Mouse (Mus musculus): ENCODE results near the gene Rpl35a.
"Not testable (repeated sequence)": the region's sequence is repeated elsewhere in the genome, so short reads cannot be mapped to it uniquely, and the experiment has no call there.

The Rpl35a gene

DNA sequence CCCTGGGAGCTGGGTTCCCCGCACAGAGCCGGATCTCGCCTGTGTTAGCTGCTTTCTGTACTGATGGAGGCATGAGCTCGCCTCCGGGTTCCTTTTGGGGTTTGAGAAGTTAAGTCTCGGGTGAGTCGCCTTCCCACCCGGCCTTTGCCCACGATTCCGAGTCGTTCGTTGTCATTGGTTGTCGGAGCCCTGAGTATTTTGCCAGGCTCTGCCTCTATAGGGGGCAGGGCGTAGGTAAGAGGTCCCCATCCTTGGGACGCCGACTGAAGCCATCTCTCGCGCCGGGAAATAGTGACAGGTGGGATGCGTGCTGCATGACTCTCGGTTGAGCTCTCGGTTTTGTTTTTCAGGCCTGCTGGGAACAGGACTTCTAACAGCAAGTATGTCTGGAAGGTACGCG is 533 bp downstream of the Rpl35a start:
- no peak for DNase-seq

- DNase-seq = no peak
Measured at GRCm38 (mm10) chr16:33058033-33058432, 1.8 kb downstream of the Rpl35a start.

GRCm38 (mm10) chr16:33058656-33059055 is 2.4 kb downstream of the Rpl35a start:
- not testable (repeated sequence) for DNase-seq

GRCm38 (mm10) chr16:33059471-33059870 is 3.2 kb downstream of the Rpl35a start:
- no peak for DNase-seq

GRCm38 (mm10) chr16:33060926-33061325 is 4.7 kb downstream of the Rpl35a start:
- DNase-seq = no peak

- DNase-seq = no peak
Measured at GRCm38 (mm10) chr16:33061400-33061799, 5.1 kb downstream of the Rpl35a start.

- DNase-seq = peak; percentile 86 to 92
Measured at GRCm38 (mm10) chr16:33062024-33062681, 5.9 kb downstream of the Rpl35a start, which contains the start of gene Lmln. Lmln (plus strand) TSS chr16:33062521.

DNA sequence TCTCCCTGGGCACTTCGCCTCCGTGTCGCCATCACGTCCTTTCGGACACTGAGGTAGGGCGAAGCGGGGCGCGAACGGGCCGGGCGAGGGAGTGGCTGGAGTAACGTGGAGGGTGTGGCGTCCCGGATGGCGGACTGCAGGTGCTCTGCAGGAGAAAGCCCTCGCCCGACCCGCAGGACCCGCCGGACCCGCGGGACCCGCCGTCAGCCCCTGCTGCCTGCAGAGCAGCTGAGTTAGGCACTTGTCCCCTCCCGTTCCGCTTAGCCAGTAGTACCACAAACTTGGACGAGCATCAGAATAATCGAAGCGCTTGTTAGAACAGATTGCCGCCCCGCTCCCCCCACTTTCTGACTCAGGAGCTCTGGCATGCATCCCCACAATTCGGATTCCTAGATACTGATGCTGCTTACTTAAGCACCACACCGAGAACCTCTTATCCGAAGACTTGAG is 6.5 kb downstream of the Rpl35a start:
- DNase-seq = peak in 1 of 2 experiments; percentile 67

DNA sequence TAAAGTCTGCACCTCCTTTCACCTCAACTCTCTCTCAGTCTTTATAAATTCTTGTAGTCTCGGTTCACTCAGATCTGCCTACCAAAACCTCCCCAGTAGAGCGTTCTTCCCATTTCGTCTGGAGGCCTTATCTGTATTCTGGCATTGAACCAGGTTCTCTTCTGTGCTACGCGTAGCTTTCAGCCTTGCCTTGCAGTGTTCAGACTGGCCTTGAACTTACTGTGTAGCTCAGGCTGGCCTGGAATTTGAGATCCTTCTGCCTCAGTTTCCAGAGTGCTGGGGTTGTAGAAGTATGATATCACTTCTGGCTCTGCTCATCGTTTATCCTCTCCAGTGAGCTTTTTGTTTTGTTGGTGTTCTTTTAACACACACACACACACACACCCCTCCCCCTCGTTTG is 7.0 kb downstream of the Rpl35a start:
- DNase-seq = no peak

GRCm38 (mm10) chr16:33064636-33065035 is 8.4 kb downstream of the Rpl35a start:
- no peak for DNase-seq

GRCm38 (mm10) chr16:33070928-33071327 is 14.7 kb downstream of the Rpl35a start:
- DNase-seq = no peak

DNA sequence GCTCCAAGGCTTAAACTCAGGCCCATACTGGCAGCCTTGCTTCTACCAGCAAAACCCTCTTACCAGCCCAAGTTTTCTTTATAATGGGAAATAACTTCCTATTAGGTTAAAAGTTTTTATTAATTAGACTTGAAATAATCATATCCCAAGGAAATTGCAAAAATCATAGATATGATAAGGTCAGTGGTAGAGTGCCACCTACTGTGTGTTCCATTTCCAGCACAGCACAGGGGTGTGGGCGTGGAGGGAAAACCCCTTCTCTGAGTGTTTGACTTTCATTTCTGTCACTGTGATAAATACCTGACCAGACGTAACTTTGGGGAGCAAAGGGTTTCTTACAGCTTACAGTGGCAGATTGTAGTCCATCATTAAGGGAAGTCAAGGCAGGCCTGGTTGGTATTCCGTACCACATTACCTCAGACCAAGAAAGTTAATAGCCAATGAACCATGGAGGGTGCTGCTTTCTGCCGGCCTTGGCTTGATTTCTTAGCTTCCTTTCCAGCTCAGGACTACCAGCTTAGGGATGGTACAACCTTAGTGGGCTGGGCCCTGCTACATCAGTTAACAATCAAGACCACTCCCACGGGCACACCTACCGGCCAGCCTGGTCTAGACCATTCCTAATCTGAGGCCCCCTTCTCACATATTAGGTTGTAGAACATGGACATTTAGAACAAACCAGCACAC is 16.8 kb downstream of the Rpl35a start:
- no peak for DNase-seq

DNA sequence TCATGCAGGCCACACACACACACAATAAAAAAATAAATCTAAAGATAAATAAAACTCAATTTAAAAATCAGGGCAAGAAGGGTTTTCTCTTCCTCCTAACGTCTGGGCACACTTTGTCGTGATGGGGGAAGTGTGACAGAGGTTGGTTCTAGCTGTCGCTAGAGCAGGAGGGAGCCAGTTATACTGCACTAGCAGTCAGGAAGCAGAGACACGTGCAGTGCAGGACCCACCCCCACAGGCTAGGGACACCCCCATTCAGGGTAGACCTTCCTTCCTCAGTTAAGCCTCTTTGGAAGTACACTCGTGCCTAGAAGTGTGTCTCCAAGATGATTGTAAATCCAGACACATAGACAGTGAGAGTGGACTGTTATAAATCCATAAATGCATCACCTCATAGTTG is 18.7 kb downstream of the Rpl35a start:
- no peak for DNase-seq

GRCm38 (mm10) chr16:33076078-33076477 is 19.8 kb downstream of the Rpl35a start:
- DNase-seq = no peak

DNA sequence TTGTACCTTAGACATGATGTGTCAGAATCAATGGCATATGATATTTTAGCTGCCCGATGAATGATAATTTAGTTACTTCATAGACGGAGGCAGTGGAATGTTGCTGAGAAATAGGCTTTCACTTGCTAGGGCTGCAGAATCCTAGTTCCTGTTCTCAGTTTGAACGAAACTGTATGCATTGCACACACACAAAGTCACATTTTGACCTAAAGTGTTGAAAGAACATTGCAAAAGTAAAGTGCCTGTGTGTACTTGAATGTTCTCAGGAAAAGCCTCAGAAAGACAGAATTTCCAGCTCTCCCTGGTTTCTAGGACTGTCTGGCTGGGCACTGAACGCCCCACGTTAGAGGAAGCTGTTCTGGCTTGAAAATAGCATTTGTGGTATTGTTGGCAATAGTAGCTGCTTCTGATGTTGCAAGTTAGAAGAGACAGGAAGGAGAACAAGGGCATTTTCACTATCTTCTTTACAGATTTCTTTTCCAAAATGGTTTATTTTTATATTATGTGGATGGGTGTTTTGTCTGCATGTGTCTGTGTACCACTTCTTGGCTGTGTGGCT is 20.9 kb downstream of the Rpl35a start:
- DNase-seq = no peak

GRCm38 (mm10) chr16:33080063-33080462 is 23.8 kb downstream of the Rpl35a start:
- no peak for DNase-seq

GRCm38 (mm10) chr16:33082951-33083350 is 26.7 kb downstream of the Rpl35a start:
- DNase-seq = no peak

- DNase-seq = no peak
Measured at GRCm38 (mm10) chr16:33083996-33084395, 27.7 kb downstream of the Rpl35a start.

- no peak for DNase-seq
Measured at GRCm38 (mm10) chr16:33085666-33086065, 29.4 kb downstream of the Rpl35a start.

All from cerebellum, postnatal 36 days (tissue).